Mouse (Mus musculus): ENCODE data around the gene 4833420G17Rik. TPM values are rescaled to one million over a fixed set of nuclear protein-coding genes. Genes with fewer than 3 reads are reported as not detected.

Gene 4833420G17Rik
- polyA plus RNA-seq, 1 experiment from 2014 or later, result 128 TPM

Other genes with a start within 250 kb of the 4833420G17Rik start
- 157 and 169 TPM in 2 replicates for gene Paip1, start 34.2 kb upstream of the 4833420G17Rik start, polyA plus RNA-seq (2015; fragmentation: Nextera tagmentation; extraction: Ambion mirVana)
- 3.4 and 3.9 TPM in 2 replicates for gene Tmem267, start 25.3 kb downstream of the 4833420G17Rik start, polyA plus RNA-seq (2015; fragmentation: Nextera tagmentation; extraction: Ambion mirVana)
- gene 3110070M22Rik, start 25.6 kb downstream of the 4833420G17Rik start, polyA plus RNA-seq (2015; fragmentation: Nextera tagmentation; extraction: Ambion mirVana), result 1.5 and 2.1 TPM in 2 replicates
- gene Ccl28, start 161.1 kb downstream of the 4833420G17Rik start, polyA plus RNA-seq (2015; fragmentation: Nextera tagmentation; extraction: Ambion mirVana), result 0.10 and 0.13 TPM in 2 replicates
- 461 and 470 TPM in 2 replicates for gene Hmgcs1, start 227.6 kb downstream of the 4833420G17Rik start, polyA plus RNA-seq (2015; fragmentation: Nextera tagmentation; extraction: Ambion mirVana)

Data from forebrain, embryonic 16.5 days (tissue).